Mouse (Mus musculus) cerebellum, adult 18-20 months (tissue): ENCODE measurements around the gene Gramd1b.

Experiments
- DNase-seq, 2 experiments: peaks; one replicate each; pipeline ENCODE4 v3.0.0; 2021

Gene Gramd1b

DNA sequence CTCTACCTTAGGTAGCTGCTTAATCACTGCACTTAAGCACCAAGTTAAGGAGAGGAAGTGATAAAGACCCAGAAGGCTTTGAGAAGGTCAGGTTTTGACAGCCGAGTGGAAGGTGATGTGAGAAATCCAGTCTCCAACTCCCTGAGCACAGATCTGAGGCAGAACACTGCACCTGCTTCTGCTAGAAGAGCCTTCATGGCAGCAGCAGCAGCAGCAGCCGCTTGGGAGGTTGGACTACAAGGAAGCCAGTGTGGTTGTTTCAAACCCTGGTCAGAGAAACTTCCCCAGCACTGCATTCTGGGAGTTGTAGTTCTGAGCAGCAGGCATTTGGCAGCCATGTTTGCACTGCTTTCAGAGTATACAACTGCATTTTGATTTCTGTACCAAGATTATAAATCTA, 134.1 kb downstream of the Gramd1b start:
- peak; percentile 51 to 79 for DNase-seq

DNA sequence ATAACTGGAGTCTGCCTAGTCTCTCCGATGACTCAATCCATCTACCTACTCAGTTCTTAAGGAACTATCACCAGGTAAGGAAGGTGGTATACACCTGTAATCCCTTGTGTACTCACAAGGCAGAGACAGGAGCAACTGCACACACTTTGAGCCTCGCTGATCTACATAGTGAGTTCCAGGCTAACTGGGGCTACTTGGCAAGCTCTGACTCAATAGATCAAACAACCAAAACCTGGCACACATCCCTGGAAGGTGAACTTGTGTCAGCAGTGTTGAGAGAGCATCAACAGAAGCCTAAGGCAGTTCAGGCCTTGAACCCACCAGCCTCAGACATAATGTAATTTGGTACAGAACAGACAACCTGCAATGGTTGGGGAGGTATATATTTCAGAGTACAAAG, 135.0 kb downstream of the Gramd1b start:
- DNase-seq: no peak

DNA sequence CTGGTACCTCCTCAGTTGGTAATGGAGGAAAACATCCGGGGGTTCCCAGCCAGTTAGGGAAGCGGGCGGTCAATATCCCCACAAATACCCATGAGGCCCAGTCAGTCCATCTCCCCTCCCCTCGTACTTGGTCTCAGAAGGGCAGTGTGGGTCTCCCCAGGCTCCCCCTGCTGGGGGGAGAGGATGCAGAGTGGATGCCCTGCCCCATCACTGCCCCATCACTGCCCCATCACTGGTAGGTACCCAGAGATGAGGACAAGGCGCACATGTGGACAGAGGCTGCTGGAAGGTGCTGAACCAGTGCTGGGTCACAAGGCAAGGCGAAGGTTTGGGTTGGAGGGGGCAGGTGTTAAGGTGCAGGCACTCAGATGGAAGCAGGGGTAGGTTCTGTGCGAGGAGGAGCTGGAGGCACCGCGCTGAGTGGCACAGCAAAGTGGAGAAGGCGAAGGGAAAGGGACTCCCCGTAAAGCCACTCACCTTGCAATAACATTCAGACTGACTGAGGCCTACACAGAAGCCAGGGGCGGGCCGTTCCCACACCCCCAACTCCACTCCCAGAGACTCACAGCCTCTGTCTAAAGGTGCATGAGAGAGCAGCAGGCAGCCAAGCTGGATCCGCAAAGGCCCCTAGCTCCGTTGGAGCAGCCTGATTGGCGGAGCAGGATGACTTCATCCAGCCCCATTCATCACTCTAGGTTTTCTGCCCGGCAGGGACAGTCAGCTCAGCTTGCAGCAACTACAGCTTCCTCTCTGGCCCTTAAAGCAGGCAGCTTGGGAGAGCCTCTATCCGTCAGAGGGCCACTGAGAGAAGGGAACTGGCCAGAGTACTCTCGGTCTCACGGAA, 139.1 kb downstream of the Gramd1b start:
- DNase-seq: peak; percentile 82 to 86

DNA sequence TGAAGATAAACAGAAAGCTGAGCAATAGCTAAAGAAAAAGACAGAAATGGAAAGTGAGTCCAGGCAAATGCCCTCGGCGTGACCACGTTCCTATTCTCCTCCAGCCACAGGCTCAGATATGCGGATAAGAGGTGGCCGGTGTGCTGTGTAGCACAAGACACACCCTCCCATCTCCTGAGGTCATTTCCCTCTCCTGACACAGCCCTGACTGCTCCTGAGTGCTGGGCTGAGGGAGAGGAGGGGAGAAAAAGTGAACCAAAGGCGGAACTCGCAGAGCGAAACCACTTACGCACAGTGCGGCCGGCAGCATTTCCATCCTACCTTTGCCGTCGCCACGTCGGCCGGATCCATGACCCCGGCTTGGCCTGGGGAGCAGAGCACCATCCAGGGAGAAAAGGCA, 139.8 kb downstream of the Gramd1b start:
- DNase-seq: no peak

DNA sequence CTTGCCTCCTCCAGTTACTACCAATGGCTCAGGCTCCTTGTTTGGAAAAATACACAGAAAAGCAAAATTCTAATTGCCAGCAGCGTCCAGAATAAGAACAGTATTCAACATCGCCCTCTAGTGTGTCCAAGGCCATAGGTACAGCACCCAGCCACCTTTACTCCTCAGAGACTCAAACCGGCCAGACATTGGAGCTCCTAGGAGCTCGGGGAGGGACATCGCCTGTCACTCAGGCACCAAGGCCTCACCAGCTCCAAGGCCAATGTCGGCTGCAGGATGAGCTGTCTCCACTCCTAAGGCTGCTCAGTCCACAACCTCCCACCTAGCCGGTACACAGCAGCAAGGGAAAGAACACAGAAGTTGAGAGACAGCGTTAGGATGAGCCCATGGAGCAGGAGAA, 140.3 kb downstream of the Gramd1b start:
- peak; percentile 76 to 87 for DNase-seq

DNA sequence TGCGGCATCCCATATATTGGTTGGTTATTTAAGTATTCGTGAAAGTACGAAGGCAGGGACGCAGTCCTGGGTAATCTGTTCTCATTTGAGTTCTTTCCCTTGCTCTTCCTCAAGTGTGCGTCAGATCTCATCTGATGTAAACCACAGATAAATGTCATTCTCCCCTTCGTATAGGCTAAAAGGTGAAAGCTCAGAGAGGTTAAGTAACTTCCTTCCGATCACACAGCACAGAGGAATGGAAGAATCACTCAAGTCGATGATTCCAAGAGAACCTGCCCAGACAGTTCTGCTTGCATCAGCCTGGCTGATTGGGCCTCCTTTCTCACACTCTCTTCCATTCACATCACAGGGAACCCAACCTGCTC, 140.8 kb downstream of the Gramd1b start:
- DNase-seq: no peak

DNA sequence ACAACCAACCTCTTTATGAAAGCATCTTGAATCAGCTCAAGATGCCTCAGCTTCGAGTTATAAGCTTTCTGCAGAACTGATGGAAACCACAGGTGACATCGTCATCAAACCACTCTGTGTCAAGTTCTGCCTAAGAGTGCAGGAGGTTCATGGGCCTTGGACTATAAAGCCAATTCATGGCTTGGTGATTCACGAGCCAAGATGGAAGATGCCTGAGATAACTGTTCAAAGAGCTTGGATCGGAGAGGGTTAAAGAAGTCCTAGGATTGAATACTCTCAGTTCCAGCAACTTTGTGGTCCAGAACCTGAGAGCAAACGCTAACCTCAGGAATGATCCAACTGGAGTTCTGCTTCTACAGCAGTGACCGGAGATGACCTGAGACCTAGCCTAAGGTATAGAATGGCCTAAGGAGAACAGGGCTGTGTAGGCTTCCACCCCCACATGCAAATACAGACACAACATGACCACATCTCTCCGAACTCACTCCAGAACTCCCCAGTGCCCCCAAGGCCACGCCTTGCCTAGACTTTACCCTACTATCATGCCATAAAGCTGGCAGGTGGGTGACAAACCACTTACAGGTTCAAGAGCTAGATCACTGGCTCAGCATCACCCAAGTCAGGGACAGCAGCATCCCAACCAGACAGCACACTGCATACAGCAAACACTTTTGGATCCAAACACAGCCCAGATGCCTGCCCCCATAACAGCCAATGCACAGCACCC, 141.4 kb downstream of the Gramd1b start:
- DNase-seq: no peak

DNA sequence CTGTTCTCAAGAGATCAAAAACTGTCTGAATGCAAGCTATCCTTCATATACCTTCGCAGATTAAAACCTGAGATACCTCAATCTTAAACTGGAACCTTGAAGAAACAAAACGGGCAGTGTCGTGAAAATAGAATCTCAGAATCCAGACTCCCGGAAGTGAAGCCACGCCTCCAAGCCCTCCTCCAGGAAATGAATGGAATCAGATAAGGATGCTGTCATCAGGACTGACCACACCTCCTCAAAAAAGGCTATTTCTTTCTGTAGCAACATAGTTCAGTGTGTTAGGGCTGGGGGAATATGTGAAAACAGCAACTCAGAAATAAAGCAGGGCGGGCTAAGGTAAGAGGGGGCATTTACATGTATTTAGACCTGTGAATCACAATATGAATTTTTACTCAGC, 142.0 kb downstream of the Gramd1b start:
- no peak for DNase-seq

DNA sequence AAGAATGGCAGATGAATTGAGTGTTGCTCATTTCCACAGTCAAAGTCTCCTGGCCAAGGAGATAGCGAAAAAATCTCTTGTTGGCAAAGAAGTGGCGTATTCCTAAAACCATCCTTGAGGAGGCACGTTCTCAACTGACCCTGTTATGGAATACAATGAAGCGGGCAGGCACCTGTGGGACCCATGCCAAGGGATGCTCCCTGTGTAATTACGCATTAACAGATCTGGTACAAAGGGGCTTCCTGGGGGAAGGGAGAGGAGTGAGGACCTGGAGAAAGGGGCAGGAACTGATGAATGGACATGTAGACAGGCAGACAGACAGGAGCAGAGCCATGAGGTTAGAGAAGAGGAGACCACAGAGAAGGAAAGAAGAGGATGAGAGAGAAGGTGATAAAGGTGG, 146.4 kb downstream of the Gramd1b start:
- peak in 1 of 2 experiments; percentile 54 for DNase-seq

DNA sequence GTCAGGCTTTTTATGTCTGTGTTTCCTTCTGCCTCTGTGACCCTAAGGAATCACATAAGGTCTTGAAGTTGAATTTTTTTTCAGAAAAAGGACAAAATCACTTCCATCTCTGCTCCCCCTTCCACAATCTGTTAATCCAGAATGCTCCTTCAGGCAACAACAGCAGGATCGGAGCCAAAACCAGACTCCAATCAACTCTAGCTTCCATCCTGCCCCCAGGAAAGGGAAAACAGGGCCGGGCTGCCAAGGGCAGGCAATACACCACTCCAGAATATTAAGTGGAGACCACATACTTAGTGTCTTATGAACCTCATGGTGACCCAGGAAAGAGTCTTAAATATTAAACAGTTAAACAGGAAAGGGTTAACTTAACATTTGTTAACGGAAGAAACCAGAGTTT, 148.7 kb downstream of the Gramd1b start:
- DNase-seq: peak in 1 of 2 experiments; percentile 63

DNA sequence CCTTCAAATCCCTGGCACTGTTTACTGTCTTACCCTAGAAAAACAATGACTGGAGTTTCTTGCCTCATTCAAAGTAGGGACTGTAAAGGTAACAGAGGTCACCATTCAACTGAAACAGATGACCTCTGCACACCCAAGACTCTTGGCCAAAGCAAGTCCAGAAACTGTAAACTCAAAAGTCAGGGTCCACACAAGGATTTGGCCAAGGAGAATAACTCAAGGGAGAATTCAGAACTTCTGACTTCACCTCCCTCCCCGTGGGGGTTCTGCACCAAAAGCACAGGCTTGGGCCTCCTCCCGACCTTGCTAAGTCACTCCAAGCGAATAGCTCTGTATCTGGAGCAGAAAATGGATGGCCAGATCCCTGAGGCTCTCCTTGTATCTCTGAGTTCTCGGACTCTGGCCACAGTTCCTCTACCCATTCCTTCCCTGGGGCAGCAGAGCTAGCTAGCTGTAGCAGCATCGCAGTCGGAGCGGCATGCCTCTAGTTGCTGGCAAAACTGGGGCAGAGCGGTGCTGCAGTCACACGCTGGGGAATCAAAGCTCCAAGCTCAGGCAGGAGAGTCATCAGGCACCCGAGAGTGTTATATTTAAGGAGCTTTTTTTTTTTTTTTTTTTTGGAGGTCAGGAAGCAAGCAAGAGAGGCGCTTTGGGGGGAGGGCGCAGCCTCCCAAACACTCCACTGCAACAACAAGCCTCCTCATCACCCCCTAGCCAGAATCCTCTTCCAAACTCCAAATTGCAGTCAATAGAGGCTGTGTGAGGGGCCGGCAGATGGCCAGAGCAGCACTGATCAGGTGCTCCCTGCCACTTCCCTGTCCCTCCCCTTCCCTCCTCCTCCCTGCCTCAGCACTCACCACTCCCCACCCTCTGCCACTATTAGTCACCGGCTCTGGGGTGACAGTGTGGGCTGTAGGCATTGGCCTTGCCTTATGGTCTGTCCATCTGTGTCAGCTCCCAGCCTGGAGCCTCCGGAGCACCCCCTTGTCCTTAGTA, 149.5 kb downstream of the Gramd1b start:
- DNase-seq: peak; percentile 88 to 97

DNA sequence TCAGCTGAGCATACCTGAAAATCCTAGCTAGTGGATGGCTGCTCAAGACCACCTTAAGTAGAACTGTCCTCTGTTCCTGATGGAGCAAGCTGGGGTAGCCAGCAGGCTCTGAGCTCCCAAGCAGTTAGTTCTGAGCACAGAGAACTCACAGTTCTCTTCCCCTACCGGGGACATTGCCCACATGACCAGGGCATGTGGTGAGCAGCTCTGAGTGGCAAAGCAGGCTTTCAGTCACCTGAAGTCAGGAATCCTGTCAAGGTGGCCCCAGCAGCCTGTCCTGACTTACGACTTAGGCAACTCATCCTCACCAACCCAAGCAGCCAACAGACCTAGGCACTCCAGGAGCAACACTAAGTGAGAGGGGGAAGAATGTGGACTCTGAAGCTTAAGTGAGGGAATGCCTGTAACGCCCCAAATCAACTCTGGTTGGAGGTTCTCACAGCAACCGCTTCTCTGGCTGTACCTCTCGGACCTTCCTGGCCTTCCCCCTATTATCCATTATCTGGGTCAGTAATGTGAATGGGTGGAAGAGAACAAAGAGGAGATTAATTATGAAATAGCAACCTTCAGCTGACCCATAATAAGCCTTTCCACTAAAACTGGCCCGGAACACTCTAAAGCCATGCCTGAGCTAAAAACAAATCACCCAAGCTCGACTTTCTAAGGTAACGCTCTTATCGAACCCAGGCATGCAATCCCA, 154.3 kb downstream of the Gramd1b start:
- peak; percentile 60 to 64 for DNase-seq

DNA sequence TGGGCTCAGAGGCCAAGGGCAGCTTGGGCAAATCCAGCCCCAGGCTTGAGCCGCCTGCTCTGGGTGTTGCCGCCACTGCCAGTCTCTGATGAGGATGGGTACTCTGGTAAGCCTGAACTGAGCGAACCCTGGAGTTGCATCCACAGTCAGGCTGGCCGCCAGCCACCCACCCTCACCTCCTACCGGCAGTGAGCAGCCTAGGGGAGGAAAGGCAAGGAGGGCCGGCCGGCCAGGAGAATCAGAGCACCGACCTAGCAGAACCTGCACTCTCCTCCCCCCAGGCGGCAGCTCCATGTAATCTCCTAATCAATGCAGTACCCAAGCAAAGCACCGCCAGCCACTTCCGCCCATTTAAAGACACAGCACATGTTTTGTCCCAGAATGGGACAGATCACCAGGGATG, 155.0 kb downstream of the Gramd1b start:
- peak; percentile 88 to 89 for DNase-seq

DNA sequence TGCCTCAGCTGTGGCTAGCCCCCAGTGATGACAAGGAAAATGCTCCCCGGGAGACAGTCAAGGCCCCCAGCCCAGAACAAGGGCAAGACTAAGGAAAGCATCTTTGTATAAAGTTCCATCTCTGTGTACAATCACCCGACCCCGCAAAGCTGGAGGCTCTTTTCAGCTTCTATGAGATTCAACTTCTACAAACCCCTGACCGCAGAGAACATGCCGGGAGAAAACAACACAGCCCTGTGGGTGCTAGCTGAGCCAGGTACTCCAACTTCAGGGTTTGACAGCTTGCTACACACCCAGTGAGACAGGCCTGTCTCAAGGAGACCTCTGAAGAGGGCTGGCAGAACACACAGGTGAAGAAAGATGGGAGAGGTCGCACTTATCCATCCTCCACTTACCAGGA, 155.7 kb downstream of the Gramd1b start:
- DNase-seq: peak in 1 of 2 experiments; percentile 53

DNA sequence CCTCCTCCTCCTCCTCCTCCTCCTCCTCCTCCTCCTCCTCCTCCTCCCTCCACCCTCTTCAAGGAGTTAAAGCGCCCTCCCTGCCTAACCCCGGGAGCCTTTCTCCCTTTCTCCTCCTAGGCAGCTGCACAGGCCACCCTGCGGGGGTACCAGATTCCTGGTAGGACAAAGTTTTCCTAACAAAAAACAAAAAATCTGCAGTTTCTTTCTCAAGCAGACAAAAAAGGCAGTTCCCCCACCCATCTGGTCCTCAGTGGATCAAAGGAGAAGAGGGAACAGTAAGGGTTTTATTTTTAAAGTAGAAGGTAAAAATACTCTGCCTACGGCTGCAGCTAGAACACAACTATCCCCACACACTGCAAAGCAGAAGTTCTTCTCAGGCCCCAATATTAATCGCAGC, 156.2 kb downstream of the Gramd1b start:
- no peak for DNase-seq

DNA sequence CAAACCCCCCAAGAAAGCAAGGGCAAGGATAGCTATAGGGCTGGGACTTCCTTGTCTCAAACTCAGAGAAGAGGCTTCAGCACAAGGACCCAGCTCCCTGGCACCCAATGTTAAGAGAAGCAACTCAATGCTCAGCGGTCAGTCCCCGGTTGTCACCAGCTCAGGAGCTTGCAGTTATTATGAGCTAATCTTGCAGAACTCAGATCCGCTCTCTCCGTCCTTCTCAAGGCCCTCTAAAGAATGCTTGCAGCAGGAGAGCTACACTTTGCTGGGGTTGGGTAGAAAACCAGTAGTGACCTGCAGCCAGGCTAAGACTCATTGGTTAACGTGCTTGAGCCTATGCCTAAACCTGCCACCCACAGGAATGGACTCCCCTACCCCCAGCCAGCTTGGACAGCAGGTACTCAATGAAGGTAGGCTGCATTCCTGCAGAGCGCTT, 156.6 kb downstream of the Gramd1b start:
- DNase-seq: peak; percentile 53 to 61

DNA sequence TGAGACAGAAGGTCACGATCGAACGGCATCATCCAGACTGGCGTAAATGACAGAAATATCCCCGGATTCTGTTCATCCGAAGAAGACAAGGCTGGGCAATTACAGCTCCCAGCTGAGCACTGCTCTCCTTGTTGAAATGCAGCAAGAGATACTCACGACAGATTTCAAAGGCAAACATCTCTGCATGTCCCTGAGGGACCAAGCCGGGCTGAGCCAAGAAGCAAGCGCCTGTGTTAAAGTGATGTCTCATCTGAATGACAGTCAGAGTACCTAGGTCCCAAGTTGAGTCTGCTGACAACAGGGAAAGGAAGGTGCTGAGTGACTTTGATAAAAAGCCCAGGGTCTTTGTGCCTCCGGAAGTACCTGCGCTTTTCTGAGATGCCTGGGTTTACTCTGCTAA, 157.1 kb downstream of the Gramd1b start:
- peak in 1 of 2 experiments; percentile 51 for DNase-seq

DNA sequence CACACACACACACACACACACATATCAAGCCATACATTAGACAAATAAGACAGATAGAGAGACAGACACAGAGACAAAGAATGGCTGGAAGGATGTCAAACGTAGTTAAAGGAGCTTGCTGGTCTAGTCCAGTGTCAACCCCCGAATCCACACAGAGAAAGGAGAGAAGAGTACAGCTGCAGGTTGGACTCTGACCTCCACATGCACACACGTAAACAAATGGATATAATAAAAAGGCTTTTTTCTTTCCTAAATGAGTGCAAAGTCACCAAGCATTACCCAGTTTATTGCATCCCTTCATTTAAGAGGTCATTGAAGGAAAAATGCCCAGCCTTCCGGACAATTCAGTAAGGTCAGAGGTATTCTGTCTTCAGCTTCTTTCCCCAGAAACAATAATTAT, 161.0 kb downstream of the Gramd1b start:
- no peak for DNase-seq

DNA sequence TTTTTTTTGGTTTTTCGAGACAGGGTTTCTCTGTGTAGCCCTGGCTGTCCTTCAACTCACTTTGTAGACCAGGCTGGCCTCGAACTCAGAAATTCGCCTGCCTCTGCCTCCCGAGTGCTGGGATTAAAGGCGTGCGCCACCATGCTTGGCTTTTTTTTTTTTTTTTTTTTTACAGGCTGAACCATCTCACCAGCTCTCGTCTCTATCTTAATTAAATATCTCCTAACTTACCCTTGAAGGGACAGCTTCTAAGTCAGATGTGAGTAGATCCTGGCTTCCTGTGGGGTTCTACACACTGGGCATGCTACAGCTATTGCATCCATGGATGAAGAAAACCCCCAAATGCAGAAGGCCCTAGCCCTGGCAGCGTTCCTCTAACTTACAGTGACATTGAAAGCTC, 164.4 kb downstream of the Gramd1b start:
- no peak for DNase-seq

DNA sequence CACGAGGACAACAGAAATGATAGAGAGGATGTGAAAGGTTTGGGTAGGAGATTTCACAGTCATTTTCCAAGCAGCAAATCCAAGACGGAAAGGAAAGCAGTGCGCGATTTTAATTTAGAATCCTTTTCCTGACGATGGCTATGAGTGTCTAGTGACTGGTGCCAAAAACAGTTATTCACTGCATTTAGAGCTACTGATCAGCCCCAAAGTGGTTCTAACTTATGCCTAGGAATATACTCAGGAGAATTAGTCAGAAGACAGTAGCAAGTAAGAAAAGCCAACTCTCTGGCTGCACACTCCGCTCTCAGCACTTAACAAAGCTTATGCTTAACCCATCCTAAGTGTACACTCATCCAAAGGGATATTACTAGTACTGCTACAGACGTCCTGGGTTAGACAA, 166.9 kb downstream of the Gramd1b start:
- no peak for DNase-seq

DNA sequence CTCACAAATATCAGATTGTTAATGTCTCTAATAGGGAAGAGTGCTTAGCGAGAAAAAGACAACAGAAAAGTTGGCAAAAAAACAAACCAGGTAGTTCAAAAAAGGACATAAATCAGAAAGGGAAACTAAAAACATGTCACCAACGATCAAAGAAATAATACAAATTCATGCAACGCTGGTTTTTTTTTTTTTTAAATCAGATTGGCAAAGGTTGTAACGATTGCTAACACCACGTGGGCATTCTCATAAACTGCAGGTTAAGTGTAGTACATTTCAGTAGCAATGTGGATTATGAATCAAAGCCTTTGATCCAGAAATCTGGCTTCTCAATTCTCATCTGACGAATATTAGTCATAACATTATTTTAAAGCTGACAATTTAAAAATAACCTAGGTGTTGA, 169.2 kb downstream of the Gramd1b start:
- DNase-seq: no peak

DNA sequence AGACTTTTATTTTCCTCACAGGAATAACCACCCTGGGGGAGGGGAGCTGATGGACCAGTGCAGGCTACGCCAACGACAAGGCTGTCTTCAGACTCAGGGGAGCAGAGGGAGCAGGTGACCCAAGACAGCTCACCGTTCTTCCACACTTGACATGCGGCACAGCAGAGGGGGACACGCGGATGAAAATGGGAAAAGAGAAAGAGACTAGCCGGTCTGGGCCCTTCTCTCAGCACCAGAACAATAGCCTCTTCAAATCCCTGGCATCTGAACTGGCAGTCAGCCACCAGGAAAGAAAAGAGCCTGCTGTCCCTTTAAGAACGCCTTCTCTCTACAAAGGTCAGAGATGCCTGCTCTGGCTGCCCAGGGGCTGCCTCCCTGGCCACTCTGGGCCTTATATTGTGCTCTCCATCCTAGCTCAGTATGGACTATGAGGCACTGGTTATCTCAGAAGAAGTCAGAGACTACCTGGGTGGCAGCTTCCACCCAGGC, 172.7 kb downstream of the Gramd1b start:
- peak; percentile 66 to 71 for DNase-seq
